Mouse (Mus musculus) erythroid progenitor cell, adult 5-6 weeks (primary cell): ENCODE results near the gene Gpc5. TPM values are rescaled to one million over a fixed set of nuclear protein-coding genes. Genes with fewer than 3 reads are reported as not detected.

ENCODE experiments used
- ATAC-seq: replicated peaks from 2 replicates; pipeline ENCODE4 v1.8.0; 2016; ENCODE audit warnings: moderate number of reproducible peaks, mild to moderate bottlenecking, moderate TSS enrichment, inconsistent platforms; ENCODE audit not compliant: poor library complexity, low FRiP score, severe bottlenecking
- total RNA-seq, 2 experiments: library from RNA; stranded (forward) in 1 of 2; stranded (reverse) in 1 of 2; fragments of 150-400 nt in 1 of 2; fragments of 186-747, 209-891 nt in 1 of 2; gene quantifications; 2 replicates each; pipeline versions ENCODE4 v1.2.3 to v1.2.4; 2015 to 2017; ENCODE audit warnings: low replicate concordance in 2 of 2

Gpc5 gene
- total RNA-seq, 2 experiments from 2014 or later = not detected

- ATAC-seq = no peak
These were observed 8.7 kb downstream of the Gpc5 start for GRCm38 (mm10) chr14:115100617-115101299.

- no peak for ATAC-seq
These were observed 14.3 kb downstream of the Gpc5 start for GRCm38 (mm10) chr14:115106326-115106725.

GRCm38 (mm10) chr14:115107467-115107866 is 15.5 kb downstream of the Gpc5 start:
- ATAC-seq = no peak

GRCm38 (mm10) chr14:115118626-115119025 is 26.6 kb downstream of the Gpc5 start:
- no peak for ATAC-seq

- no peak for ATAC-seq
These were observed 56.8 kb downstream of the Gpc5 start for GRCm38 (mm10) chr14:115148821-115149220.

GRCm38 (mm10) chr14:115156597-115156996 is 64.6 kb downstream of the Gpc5 start:
- ATAC-seq = no peak

- ATAC-seq = no peak
These were observed 85.4 kb downstream of the Gpc5 start for GRCm38 (mm10) chr14:115177322-115177836.

- ATAC-seq = no peak
These were observed 87.9 kb downstream of the Gpc5 start for GRCm38 (mm10) chr14:115179925-115180324.

- no peak for ATAC-seq
These were observed 96.2 kb downstream of the Gpc5 start for GRCm38 (mm10) chr14:115188256-115188655.

GRCm38 (mm10) chr14:115228075-115228474 is 136.1 kb downstream of the Gpc5 start:
- ATAC-seq = no peak

GRCm38 (mm10) chr14:115236387-115236786 is 144.4 kb downstream of the Gpc5 start:
- ATAC-seq = no peak

- ATAC-seq = no peak
These were observed 148.8 kb downstream of the Gpc5 start for GRCm38 (mm10) chr14:115240621-115241373.

- no peak for ATAC-seq
These were observed 158.5 kb downstream of the Gpc5 start for GRCm38 (mm10) chr14:115250537-115250936.

- no peak for ATAC-seq
These were observed 159.8 kb downstream of the Gpc5 start for GRCm38 (mm10) chr14:115251791-115252190.

- no peak for ATAC-seq
These were observed 161.1 kb downstream of the Gpc5 start for GRCm38 (mm10) chr14:115253155-115253554.

GRCm38 (mm10) chr14:115253685-115254084 is 161.7 kb downstream of the Gpc5 start:
- no peak for ATAC-seq

GRCm38 (mm10) chr14:115269703-115270402 is 177.8 kb downstream of the Gpc5 start:
- ATAC-seq = no peak

GRCm38 (mm10) chr14:115270445-115270844 is 178.4 kb downstream of the Gpc5 start:
- ATAC-seq = no peak

GRCm38 (mm10) chr14:115282782-115283181 is 190.8 kb downstream of the Gpc5 start:
- ATAC-seq = no peak

- ATAC-seq = no peak
These were observed 232.2 kb downstream of the Gpc5 start for GRCm38 (mm10) chr14:115324247-115324646.
